Mouse (Mus musculus) cortical plate, adult 2 months (tissue): ENCODE measurements at regions not wholly inside any gene's neighbourhood (a gene's known extent, or its start where the extent isn't known, plus 50 kb on each side); places are given as distances from the start of the nearest gene placed in this dataset.

Source experiments
- H3K27ac ChIP-seq: fragments of 200-500 bp; 2 replicates; pipeline ENCODE4 v1.5.1; 2012; ENCODE audit warnings: low read length, control low read depth, inconsistent platforms; ENCODE audit not compliant: insufficient read depth
- H3K4me1 ChIP-seq: fragments of 200-500 bp; 2 replicates; pipeline ENCODE4 v1.6.1; 2011; ENCODE audit warnings: low read length; ENCODE audit not compliant: control insufficient read depth, insufficient read depth
- H3K4me3 ChIP-seq: fragments of 200-500 bp; 2 replicates; pipeline ENCODE4 v1.5.1; 2011; ENCODE audit warnings: mild to moderate bottlenecking, low read length, control low read depth; ENCODE audit not compliant: insufficient read depth
- CTCF ChIP-seq: fragments of 200-500 bp; IDR thresholded peaks from 2 replicates; pipeline ENCODE4 v1.5.1; 2011; ENCODE audit warnings: mild to moderate bottlenecking, control low read depth, low read length; ENCODE audit not compliant: insufficient read depth; ENCODE audit errors: extremely low read depth
- POLR2A ChIP-seq: fragments of 200-500 bp; IDR thresholded peaks from 2 replicates; pipeline ENCODE4 v1.6.1; 2011; ENCODE audit warnings: mild to moderate bottlenecking, low read length, control low read depth; ENCODE audit not compliant: insufficient read depth; ENCODE audit errors: extremely low read depth

DNA sequence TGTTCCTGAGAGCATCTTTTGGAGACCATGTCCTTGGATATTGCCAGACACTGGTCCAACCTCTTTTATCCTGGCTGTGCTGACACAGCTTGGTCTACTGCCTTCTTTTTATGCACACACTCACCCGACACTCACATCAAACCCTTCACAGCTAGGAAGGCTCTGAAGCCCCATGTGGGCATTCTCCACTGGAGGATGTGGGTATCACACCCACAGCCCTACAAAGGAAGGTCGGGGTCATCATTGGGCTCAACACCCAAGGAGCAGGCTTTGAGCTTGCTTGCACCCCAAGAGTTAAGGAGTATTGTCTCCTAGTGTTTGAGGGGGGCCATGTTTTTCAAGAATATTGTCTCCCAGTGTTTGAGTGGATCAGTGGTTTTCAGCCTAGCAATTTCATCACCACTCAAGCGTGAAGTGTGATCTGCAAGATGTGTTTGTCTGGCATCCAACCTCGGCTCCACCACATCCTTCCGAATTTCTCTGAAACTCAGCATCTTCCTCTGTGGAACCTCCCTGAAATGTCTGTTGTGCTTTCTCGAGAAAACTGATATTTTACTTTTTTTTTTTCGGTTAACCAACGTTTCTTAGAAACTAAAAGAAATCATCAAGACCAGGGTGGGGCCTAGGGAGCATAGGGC, 297.2 kb upstream of the Zmiz1 start:
- Histone ChIP-seq H3K27ac (no peak overlapping the region), H3K4me3 (no peak overlapping the region), H3K4me1 (no peaks in the 10 kb centered on the region)
- TF ChIP-seq POLR2A (no peak), CTCF (no peak)

DNA sequence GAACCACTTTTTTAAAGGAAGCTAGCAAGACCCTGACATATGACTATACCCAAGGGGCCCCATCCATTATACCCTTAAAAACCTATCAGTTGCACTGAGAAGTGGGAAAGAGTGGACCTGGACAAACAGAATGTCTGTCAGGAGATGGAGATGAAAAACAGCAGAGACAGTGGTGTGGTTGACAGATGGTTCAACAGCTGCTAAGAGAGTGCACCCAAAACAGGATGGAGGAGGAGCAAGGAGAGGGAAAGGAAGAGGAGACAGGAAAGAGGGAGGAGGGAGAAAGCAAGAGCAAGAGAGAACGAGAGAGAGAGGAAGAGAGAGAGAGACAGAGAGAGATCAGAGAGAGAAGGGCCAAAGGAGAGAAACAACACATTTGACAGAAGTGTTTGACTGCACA, 292.8 kb upstream of the Zmiz1 start:
- no peak overlapping the region for H3K4me3 ChIP-seq
- TF ChIP-seq POLR2A (no peak), CTCF (no peak)

GRCm38 (mm10) chr14:25167604-25168003, 291.4 kb upstream of the Zmiz1 start:
- H3K4me3 ChIP-seq, result no peak overlapping the region
- H3K27ac ChIP-seq, result no peak overlapping the region
- H3K4me1 ChIP-seq, result 0 out of 2 replicates have a peak, but pooled peaks cover 4% of the 10 kb centered on the region
- TF ChIP-seq POLR2A (no peak), CTCF (no peak)

More for the DNA sequence above, 292.8 kb upstream of the Zmiz1 start:
- Histone ChIP-seq H3K4me1 (0 out of 2 replicates have a peak, but pooled peaks cover 4% of the 10 kb centered on the region), H3K27ac (no peak overlapping the region)

GRCm38 (mm10) chr14:25168310-25168709, 290.7 kb upstream of the Zmiz1 start:
- TF ChIP-seq POLR2A (no peak), CTCF (no peak)
- Histone ChIP-seq H3K27ac (no peak overlapping the region), H3K4me3 (no peak overlapping the region), H3K4me1 (0 out of 2 replicates have a peak, but pooled peaks cover 4% of the 10 kb centered on the region)

DNA sequence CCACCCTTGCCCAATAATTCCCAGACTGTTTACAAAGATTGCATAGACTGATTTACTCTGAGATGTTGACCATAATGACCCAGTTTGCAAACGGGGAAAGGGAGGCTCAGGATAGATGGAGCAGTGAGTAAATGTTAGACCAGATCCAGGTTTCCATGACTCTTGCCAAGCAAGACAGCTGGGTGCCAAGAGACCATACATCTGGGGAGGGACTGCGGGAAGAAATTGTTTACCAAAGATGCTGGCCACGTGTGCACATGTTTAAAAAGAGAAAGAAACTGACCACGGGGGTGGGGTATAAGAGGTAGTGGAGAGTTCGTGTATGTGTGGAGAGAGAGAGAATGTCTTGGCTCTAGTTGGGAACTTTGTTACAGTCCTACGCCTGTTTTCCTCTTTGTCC, 285.7 kb upstream of the Zmiz1 start:
- no peak for TF ChIP-seq CTCF
- Histone ChIP-seq H3K4me1 (0 out of 2 replicates have a peak, but pooled peaks cover 2% of the 10 kb centered on the region), H3K27ac (no peak overlapping the region), H3K4me3 (no peak overlapping the region)

GRCm38 (mm10) chr14:25173873-25174272, 285.1 kb upstream of the Zmiz1 start:
- Histone ChIP-seq H3K4me3 (no peak overlapping the region), H3K27ac (no peak overlapping the region), H3K4me1 (no peaks in the 10 kb centered on the region)
- no peak for TF ChIP-seq CTCF
- no peak for TF ChIP-seq POLR2A

- no peak overlapping the region for H3K4me3 ChIP-seq
- no peak overlapping the region for H3K27ac ChIP-seq
- TF ChIP-seq CTCF (no peak), POLR2A (no peak)
- no peaks in the 10 kb centered on the region for H3K4me1 ChIP-seq
Observed at GRCm38 (mm10) chr14:25174402-25174801, 284.6 kb upstream of the Zmiz1 start.

GRCm38 (mm10) chr14:25176206-25176605, 282.8 kb upstream of the Zmiz1 start:
- Histone ChIP-seq H3K27ac (no peak overlapping the region), H3K4me1 (no peaks in the 10 kb centered on the region), H3K4me3 (no peak overlapping the region)
- TF ChIP-seq CTCF (no peak), POLR2A (no peak)

GRCm38 (mm10) chr14:25180126-25180525, 278.9 kb upstream of the Zmiz1 start:
- Histone ChIP-seq H3K4me3 (no peak overlapping the region), H3K4me1 (no peaks in the 10 kb centered on the region), H3K27ac (no peak overlapping the region)
- TF ChIP-seq CTCF (no peak), POLR2A (no peak)

GRCm38 (mm10) chr14:25181406-25181805, 277.6 kb upstream of the Zmiz1 start:
- Histone ChIP-seq H3K4me3 (no peak overlapping the region), H3K4me1 (peaks cover 7% of the 10 kb centered on the region), H3K27ac (no peak overlapping the region)
- no peak for TF ChIP-seq CTCF
- no peak for TF ChIP-seq POLR2A

DNA sequence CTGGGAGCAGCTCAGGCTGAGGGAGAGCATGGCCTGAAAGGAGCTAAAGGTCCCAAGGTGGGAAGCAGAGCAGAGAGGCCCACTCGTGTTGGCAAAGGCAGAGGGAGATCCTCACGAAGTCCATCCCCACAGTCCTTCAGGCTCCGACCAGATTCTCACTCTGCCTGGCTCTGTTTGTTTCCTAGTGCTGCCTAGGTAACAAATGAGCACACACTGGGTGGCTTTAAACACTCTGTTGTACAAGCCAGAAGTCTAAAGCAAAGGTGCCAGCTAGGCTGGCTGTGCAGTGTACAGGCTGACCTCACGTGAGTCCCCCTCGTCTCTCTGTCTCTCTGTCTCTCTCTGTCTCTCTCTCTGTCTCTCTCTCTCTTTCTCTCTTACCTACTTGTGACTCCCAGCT, 274.9 kb upstream of the Zmiz1 start:
- Histone ChIP-seq H3K4me1 (peaks cover 7% of the 10 kb centered on the region), H3K4me3 (no peak overlapping the region), H3K27ac (no peak overlapping the region)
- no peak for TF ChIP-seq CTCF
